Mouse (Mus musculus): Measurements from ENCODE around the gene Trim58.

DNA sequence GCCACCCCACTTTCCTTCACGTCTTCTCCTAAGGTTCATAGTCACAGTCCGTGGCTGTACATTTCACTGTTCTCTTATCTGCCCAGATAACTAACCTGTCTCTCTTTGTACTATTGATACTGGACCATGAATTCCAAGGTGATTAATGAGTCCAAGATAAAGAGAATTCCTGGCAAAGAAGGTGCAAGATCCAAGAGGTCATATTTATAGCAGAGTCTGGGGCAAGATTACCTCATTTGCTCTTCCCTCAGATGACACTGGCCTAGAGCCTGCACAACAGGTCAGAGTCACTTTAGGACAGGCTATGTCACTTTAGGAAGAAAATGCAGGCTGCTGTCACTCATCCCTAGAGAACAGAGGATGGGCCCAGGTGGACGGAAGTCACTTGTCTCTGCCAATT is 35.0 kb upstream of the Trim58 start:
- TF ChIP-seq CTCF (IDR thresholded peaks at IDR 0.05; ENCODE audit: extremely low read depth, insufficient read length, insufficient replicate concordance, low read depth, low read length) (no peak), POLR2A (IDR thresholded peaks at IDR 0.05; ENCODE audit: low read depth, low read length) (no peak)
